Mouse (Mus musculus): ENCODE measurements around the gene Stat5a. TPM values are rescaled to one million over a fixed set of nuclear protein-coding genes. Genes with fewer than 3 reads are reported as not detected.
A peak's percentile ranks its signal among the peaks of the same experiment; 100 is the strongest.

The Stat5a gene
- polyA plus RNA-seq, 1 experiment from 2014 or later, result 1.8 TPM

DNA sequence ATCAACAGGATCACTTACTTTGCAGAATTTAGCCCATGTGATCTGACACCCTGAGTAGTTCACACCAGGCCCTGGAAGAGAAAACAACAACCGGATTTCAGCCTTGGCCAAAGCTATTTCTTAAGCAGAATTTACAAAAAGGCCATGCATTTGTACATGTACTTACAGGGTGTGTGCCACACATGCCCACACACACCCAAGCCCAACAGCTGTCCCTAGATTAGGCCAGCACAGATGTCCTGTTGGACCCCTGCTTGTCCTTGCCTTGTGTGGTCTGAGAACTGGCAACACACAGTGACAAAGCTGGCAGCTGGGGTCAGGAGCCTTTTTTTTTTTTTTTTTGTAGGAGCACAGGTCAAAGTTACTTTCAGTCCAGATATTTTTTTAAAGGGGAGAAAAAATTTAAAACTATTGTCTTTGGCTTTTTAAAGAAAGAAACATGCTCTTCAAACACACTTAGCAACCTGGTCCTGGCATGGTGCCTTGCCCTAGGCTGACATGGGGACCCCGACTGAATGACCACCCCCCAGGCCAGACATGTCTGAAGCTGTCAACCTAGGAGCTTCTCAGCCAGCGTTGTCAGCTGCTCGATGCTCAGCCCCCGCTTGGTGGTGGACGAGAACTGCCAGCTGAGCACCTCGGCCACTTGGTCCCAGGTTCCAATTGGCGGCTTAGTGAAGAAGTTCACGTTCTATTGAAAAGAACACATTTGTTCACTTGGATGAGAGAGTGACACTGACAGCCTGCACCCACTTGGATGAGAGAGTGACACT, 35.2 kb downstream of the Stat5a start:
- Histone ChIP-seq H3K4me1 (replicated peaks; ENCODE audit: control insufficient read depth, insufficient read depth, low read length) (no peaks in the 10 kb centered on the region; the same call in 1 of the 2 replicates), H3K9me3 (ENCODE audit: control insufficient read depth, low read length) (no peaks in the 10 kb centered on the region), H3K4me3 (ENCODE audit: low read depth, low read length) (no peak overlapping the region), H3K4me2 (replicated peaks; ENCODE audit: low read depth, low read length) (no peak overlapping the region), H3K36me3 (ENCODE audit: control insufficient read depth, insufficient read depth, low read length) (no peaks in the 10 kb centered on the region), H3K27me3 (ENCODE audit: control insufficient read depth, insufficient read depth, low read length) (no peaks in the 10 kb centered on the region), H3K9ac (ENCODE audit: low read depth, low read length) (no peak overlapping the region), H3K27ac (ENCODE audit: low read depth, low read length) (no peak overlapping the region)
- no peak for ATAC-seq (ENCODE audit: low FRiP score)
- no peak for DNase-seq (ENCODE audit: low spot score)
- 68% methylated on average over 9 of the region's 9 CpGs for WGBS

GRCm38 (mm10) chr11:100896078-100896477, 36.9 kb downstream of the Stat5a start:
- Histone ChIP-seq H3K9me3 (ENCODE audit: control insufficient read depth, low read length) (no peaks in the 10 kb centered on the region), H3K4me3 (ENCODE audit: low read depth, low read length) (no peak overlapping the region), H3K4me2 (replicated peaks; ENCODE audit: low read depth, low read length) (no peak overlapping the region), H3K36me3 (ENCODE audit: control insufficient read depth, insufficient read depth, low read length) (no peaks in the 10 kb centered on the region), H3K4me1 (replicated peaks; ENCODE audit: control insufficient read depth, insufficient read depth, low read length) (no peaks in the 10 kb centered on the region; the same call in 1 of the 2 replicates), H3K9ac (ENCODE audit: low read depth, low read length) (no peak overlapping the region), H3K27ac (ENCODE audit: low read depth, low read length) (no peak overlapping the region), H3K27me3 (ENCODE audit: control insufficient read depth, insufficient read depth, low read length) (no peaks in the 10 kb centered on the region)
- DNase-seq (ENCODE audit: low spot score) (no peak), ATAC-seq (ENCODE audit: low FRiP score) (no peak)
- 87% methylated on average over 10 of the region's 10 CpGs for WGBS

DNA sequence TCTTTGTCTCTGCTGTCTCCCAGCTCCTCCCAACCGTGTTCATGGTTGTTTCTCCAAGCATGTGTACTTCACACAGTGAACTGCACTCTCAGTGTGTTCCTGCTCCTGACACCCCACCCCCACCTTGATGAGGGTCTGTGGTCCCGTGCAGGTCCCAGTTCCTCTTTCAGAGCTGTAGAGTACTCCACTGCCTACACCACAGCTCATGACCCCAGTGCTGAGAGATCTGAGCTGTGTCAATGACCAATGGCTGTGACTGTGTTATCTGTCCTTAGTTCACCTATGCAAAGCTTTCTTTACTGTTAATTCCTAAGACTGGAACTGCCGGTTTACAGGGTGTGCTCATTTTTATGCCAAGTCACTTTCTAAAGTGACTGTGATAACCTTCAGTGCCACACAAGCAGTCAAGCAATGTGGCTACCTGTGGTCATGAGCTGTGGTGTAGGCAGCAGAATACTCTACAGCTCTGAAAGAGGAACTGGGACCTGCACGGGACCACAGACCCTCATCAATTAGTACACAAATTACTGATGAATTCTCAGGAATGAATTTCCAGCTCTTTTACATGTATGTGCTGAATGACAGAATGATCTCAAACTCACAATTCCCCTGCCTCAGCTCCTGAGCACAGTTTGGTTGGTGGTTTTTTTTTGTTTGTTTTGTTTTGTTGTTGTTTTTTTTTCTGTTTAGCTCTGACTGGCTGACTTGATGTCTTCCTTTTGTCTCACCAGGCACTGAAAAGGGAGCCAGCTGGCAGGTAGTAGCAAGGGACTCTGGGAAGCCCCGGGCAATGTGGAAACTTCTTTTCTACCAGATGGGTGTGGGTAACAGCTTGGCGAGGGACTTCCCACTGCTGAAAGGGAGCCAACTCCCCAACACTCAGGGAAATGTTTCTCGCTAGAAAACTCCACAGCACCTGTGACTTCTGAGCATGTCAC, 38.4 kb downstream of the Stat5a start:
- no peaks in the 10 kb centered on the region; the same call in 1 of the 2 replicates for H3K4me1 ChIP-seq (replicated peaks; ENCODE audit: control insufficient read depth, insufficient read depth, low read length)
- H3K4me2 ChIP-seq (replicated peaks; ENCODE audit: low read depth, low read length), result no peak overlapping the region
- no peak overlapping the region for H3K9ac ChIP-seq (ENCODE audit: low read depth, low read length)
- H3K4me3 ChIP-seq (ENCODE audit: low read depth, low read length), result no peak overlapping the region
- H3K9me3 ChIP-seq (ENCODE audit: control insufficient read depth, low read length), result no peaks in the 10 kb centered on the region
- no peak for ATAC-seq (ENCODE audit: low FRiP score)
- 77% methylated on average over 7 of the region's 7 CpGs for WGBS
- H3K36me3 ChIP-seq (ENCODE audit: control insufficient read depth, insufficient read depth, low read length), result peaks cover 3% of the 10 kb centered on the region; the same call in 1 of the 2 replicates
- H3K27me3 ChIP-seq (ENCODE audit: control insufficient read depth, insufficient read depth, low read length), result no peaks in the 10 kb centered on the region
- H3K27ac ChIP-seq (ENCODE audit: low read depth, low read length), result no peak overlapping the region
- no peak for DNase-seq (ENCODE audit: low spot score)

GRCm38 (mm10) chr11:100898441-100899199, 39.5 kb downstream of the Stat5a start:
- Histone ChIP-seq H3K4me1 (replicated peaks; ENCODE audit: control insufficient read depth, insufficient read depth, low read length) (no peaks in the 10 kb centered on the region; the same call in 1 of the 2 replicates), H3K9me3 (ENCODE audit: control insufficient read depth, low read length) (no peaks in the 10 kb centered on the region), H3K36me3 (ENCODE audit: control insufficient read depth, insufficient read depth, low read length) (peaks cover 5% of the 10 kb centered on the region; the same call in 1 of the 2 replicates), H3K4me2 (replicated peaks; ENCODE audit: low read depth, low read length) (no peak overlapping the region), H3K27me3 (ENCODE audit: control insufficient read depth, insufficient read depth, low read length) (no peaks in the 10 kb centered on the region), H3K9ac (ENCODE audit: low read depth, low read length) (no peak overlapping the region), H3K4me3 (ENCODE audit: low read depth, low read length) (no peak overlapping the region), H3K27ac (ENCODE audit: low read depth, low read length) (no peak overlapping the region)
- 68% methylated on average over 16 of the region's 16 CpGs for WGBS
- DNase-seq (ENCODE audit: low spot score) (peak; percentile 19), ATAC-seq (ENCODE audit: low FRiP score) (no peak)

DNA sequence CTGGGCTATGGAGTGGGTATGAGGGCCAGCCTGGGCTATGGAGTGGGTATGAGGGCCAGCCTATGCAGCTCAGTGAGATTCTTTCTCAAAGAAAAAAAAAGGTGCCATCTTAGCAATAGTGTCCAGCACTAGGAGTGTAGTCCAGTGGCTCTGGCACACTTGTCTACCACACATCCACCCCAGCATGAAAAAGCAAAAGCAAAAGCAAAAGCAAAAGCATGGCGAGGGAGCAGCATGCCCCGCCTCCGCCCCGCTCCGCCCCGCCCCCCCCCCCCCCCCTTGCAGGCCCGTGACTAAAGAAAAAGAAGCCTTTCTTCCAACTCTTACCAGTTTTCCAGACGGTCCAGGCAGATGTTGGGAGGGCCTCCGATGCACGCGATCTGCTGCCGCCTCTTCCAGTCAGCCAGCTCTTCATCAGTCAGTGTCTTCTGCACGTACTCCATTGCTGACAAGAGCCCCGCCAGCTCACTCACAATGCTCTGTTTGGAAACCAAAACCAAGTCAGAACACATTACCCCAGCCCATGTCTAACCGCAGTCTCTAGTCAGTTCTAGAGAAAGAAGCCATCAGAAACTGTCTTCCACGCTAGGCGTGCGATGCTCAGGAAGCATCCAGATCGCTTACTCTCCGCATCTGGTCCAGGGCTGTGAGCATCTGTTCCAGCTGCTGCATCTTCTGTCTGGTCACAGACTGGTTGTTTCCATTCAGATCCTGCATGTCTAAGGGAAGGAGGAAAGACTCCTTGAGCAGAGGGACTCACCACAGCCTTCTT, 45.6 kb downstream of the Stat5a start:
- Histone ChIP-seq H3K9me3 (ENCODE audit: control insufficient read depth, low read length) (no peaks in the 10 kb centered on the region), H3K27me3 (ENCODE audit: control insufficient read depth, insufficient read depth, low read length) (no peaks in the 10 kb centered on the region), H3K4me1 (replicated peaks; ENCODE audit: control insufficient read depth, insufficient read depth, low read length) (no peaks in the 10 kb centered on the region), H3K36me3 (ENCODE audit: control insufficient read depth, insufficient read depth, low read length) (peaks cover 5% of the 10 kb centered on the region; the same call in 1 of the 2 replicates), H3K27ac (ENCODE audit: low read depth, low read length) (no peak overlapping the region), H3K9ac (ENCODE audit: low read depth, low read length) (no peak overlapping the region), H3K4me3 (ENCODE audit: low read depth, low read length) (no peak overlapping the region), H3K4me2 (replicated peaks; ENCODE audit: low read depth, low read length) (no peak overlapping the region)
- DNase-seq (ENCODE audit: low spot score) (no peak), ATAC-seq (ENCODE audit: low FRiP score) (no peak)
- 78% methylated on average over 15 of the region's 20 CpGs for whole genome bisulfite sequencing

- Histone ChIP-seq H3K27ac (ENCODE audit: low read depth, low read length) (no peak overlapping the region), H3K4me3 (ENCODE audit: low read depth, low read length) (no peak overlapping the region), H3K27me3 (ENCODE audit: control insufficient read depth, insufficient read depth, low read length) (no peaks in the 10 kb centered on the region), H3K9ac (ENCODE audit: low read depth, low read length) (no peak overlapping the region), H3K4me2 (replicated peaks; ENCODE audit: low read depth, low read length) (no peak overlapping the region), H3K4me1 (replicated peaks; ENCODE audit: control insufficient read depth, insufficient read depth, low read length) (no peaks in the 10 kb centered on the region), H3K9me3 (ENCODE audit: control insufficient read depth, low read length) (no peaks in the 10 kb centered on the region), H3K36me3 (ENCODE audit: control insufficient read depth, insufficient read depth, low read length) (peaks cover 5% of the 10 kb centered on the region; the same call in 1 of the 2 replicates)
- DNase-seq (ENCODE audit: low spot score), result no peak
- WGBS, result 96% methylated on average over 1 of the region's 1 CpGs
- ATAC-seq (ENCODE audit: low FRiP score), result no peak
Measured at GRCm38 (mm10) chr11:100905929-100906328, 46.8 kb downstream of the Stat5a start.

DNA sequence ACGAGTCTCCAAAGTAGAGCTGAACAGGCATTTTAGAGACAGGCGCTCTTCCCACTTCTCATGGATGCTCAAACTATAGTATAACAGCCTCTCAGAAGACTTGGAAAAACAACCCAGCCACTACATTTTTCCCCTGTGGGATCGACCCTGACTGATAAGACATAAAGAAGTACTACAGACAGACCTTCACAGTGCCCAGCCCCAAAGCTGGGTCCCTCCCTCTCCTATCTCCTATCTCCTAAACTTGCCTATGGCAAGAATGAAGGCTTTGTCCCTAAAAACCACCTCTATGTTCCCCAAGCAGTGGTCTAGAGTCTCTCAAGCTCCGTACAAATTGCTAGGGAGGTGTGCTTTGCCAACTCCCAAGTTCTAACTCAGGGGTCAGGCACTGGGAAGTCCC, 47.7 kb downstream of the Stat5a start:
- DNase-seq (ENCODE audit: low spot score) (no peak), ATAC-seq (ENCODE audit: low FRiP score) (no peak)
- Histone ChIP-seq H3K27ac (ENCODE audit: low read depth, low read length) (no peak overlapping the region), H3K4me2 (replicated peaks; ENCODE audit: low read depth, low read length) (no peak overlapping the region), H3K36me3 (ENCODE audit: control insufficient read depth, insufficient read depth, low read length) (peaks cover 3% of the 10 kb centered on the region; the same call in 1 of the 2 replicates), H3K27me3 (ENCODE audit: control insufficient read depth, insufficient read depth, low read length) (no peaks in the 10 kb centered on the region), H3K9ac (ENCODE audit: low read depth, low read length) (no peak overlapping the region), H3K4me1 (replicated peaks; ENCODE audit: control insufficient read depth, insufficient read depth, low read length) (no peaks in the 10 kb centered on the region), H3K4me3 (ENCODE audit: low read depth, low read length) (no peak overlapping the region), H3K9me3 (ENCODE audit: control insufficient read depth, low read length) (no peaks in the 10 kb centered on the region)
- WGBS, result 89% methylated on average over 4 of the region's 4 CpGs

- DNase-seq (ENCODE audit: low spot score) (no peak), ATAC-seq (ENCODE audit: low FRiP score) (no peak)
- Histone ChIP-seq H3K4me1 (replicated peaks; ENCODE audit: control insufficient read depth, insufficient read depth, low read length) (no peaks in the 10 kb centered on the region), H3K9ac (ENCODE audit: low read depth, low read length) (no peak overlapping the region), H3K27ac (ENCODE audit: low read depth, low read length) (no peak overlapping the region), H3K27me3 (ENCODE audit: control insufficient read depth, insufficient read depth, low read length) (no peaks in the 10 kb centered on the region), H3K4me2 (replicated peaks; ENCODE audit: low read depth, low read length) (no peak overlapping the region), H3K9me3 (ENCODE audit: control insufficient read depth, low read length) (no peaks in the 10 kb centered on the region), H3K4me3 (ENCODE audit: low read depth, low read length) (no peak overlapping the region), H3K36me3 (ENCODE audit: control insufficient read depth, insufficient read depth, low read length) (0 out of 2 replicates have a peak, but pooled peaks cover 2% of the 10 kb centered on the region)
- 72% methylated on average over 2 of the region's 2 CpGs for WGBS
Measured at GRCm38 (mm10) chr11:100908112-100908511, 49.0 kb downstream of the Stat5a start.
